Mouse (Mus musculus) neural tube, embryonic 14.5 days (tissue): ENCODE results near the gene Ccdc157. TPM values are rescaled to one million over a fixed set of nuclear protein-coding genes. Genes with fewer than 3 reads are reported as not detected.
"Not testable (repeated sequence)": the region's sequence is repeated elsewhere in the genome, so short reads cannot be mapped to it uniquely, and the experiment has no call there.

Experiments used
- ATAC-seq: fragments of 200-750 bp; cut with Nextera tagmentation; 2 replicates; pipeline ENCODE4 v1.8.0; 2017; ENCODE audit warnings: low read depth, mild to moderate bottlenecking, moderate TSS enrichment, moderate library complexity
- H3K27ac ChIP-seq: fragments of 300-500 bp; sonication (generic); 2 replicates; pipeline ENCODE4 v1.5.1; 2014; ENCODE audit warnings: low read depth, mild to moderate bottlenecking, control low read depth, low read length, moderate library complexity, mixed read lengths
- H3K27me3 ChIP-seq: fragments of 300-500 bp; sonication (generic); 2 replicates; pipeline ENCODE4 v1.6.1; 2014; ENCODE audit warnings: low read length; ENCODE audit not compliant: control insufficient read depth, insufficient read depth
- H3K36me3 ChIP-seq: fragments of 300-500 bp; sonication (generic); 2 replicates; pipeline ENCODE4 v1.6.1; 2014; ENCODE audit warnings: low read length, mixed read lengths; ENCODE audit not compliant: control insufficient read depth, insufficient read depth
- H3K4me1 ChIP-seq: fragments of 300-500 bp; sonication (generic); 2 replicates; pipeline ENCODE4 v1.6.1; 2014; ENCODE audit warnings: low read length; ENCODE audit not compliant: control insufficient read depth, insufficient read depth
- H3K4me2 ChIP-seq: fragments of 300-500 bp; sonication (generic); 2 replicates; pipeline ENCODE4 v1.6.1; 2014; ENCODE audit warnings: mild to moderate bottlenecking, low read depth, low read length, control low read depth
- H3K4me3 ChIP-seq: fragments of 300-500 bp; sonication (generic); 2 replicates; pipeline ENCODE4 v1.5.1; 2014; ENCODE audit warnings: low read depth, low read length, control low read depth, mixed read lengths
- H3K9ac ChIP-seq: fragments of 300-500 bp; sonication (generic); replicated peaks from 2 replicates; pipeline ENCODE4 v1.6.1; 2014; ENCODE audit warnings: low read depth, mild to moderate bottlenecking, control low read depth, low read length, mixed read lengths
- H3K9me3 ChIP-seq: fragments of 300-500 bp; sonication (generic); 2 replicates; pipeline ENCODE4 v1.6.1; 2016; ENCODE audit warnings: low read length; ENCODE audit not compliant: control insufficient read depth
- WGBS: fragments of 180-500 bp; shearing (Covaris S2); extraction: QIAGEN DNeasy Blood & Tissue Kit; methylation state at CpG from one replicate; pipeline ENCODE4 v1.1.7; 2014; 5-methylcytosine and 5-hydroxymethylcytosine counted together
- polyA plus RNA-seq: library from polyadenylated mRNA; unstranded; fragments of >200 nt; fragmentation: Nextera tagmentation; extraction: Ambion mirVana; gene quantifications from 2 replicates; pipeline ENCODE4 v1.2.1, GENCODE M21; 2014

Ccdc157 gene
- polyA plus RNA-seq, 1 experiment from 2014 or later = 5.8 TPM

DNA sequence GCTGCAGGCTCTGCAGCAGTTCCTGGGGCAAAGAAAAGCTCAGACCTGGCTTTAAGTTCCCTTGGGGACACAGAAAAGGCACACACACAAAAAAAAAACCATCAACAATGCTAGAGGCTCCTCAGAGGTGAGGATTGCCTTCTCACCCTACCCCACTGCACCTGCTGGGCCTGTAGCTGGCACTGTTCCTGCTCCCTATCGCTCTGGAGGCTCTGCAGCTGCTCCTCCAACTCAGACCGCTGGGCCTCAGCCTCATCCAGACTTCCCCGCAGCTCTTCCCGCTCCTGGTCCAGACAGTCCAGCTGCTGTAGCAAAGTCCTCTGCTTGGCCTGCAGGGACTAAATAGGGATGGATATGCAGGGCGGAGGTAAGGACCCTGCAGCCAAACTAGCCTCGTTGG, 13.7 kb downstream of the Ccdc157 start:
- H3K4me1 ChIP-seq = no peaks in the 10 kb centered on the region
- H3K9me3 ChIP-seq = no peaks in the 10 kb centered on the region
- H3K4me2 ChIP-seq = no peak overlapping the region
- no peak overlapping the region for H3K27ac ChIP-seq
- H3K27me3 ChIP-seq = no peaks in the 10 kb centered on the region
- peaks cover 26% of the 10 kb centered on the region for H3K36me3 ChIP-seq
- no peak overlapping the region for H3K9ac ChIP-seq
- ATAC-seq = no peak
- 84% methylated on average over 6 of the region's 6 CpGs for WGBS
- H3K4me3 ChIP-seq = no peak overlapping the region

DNA sequence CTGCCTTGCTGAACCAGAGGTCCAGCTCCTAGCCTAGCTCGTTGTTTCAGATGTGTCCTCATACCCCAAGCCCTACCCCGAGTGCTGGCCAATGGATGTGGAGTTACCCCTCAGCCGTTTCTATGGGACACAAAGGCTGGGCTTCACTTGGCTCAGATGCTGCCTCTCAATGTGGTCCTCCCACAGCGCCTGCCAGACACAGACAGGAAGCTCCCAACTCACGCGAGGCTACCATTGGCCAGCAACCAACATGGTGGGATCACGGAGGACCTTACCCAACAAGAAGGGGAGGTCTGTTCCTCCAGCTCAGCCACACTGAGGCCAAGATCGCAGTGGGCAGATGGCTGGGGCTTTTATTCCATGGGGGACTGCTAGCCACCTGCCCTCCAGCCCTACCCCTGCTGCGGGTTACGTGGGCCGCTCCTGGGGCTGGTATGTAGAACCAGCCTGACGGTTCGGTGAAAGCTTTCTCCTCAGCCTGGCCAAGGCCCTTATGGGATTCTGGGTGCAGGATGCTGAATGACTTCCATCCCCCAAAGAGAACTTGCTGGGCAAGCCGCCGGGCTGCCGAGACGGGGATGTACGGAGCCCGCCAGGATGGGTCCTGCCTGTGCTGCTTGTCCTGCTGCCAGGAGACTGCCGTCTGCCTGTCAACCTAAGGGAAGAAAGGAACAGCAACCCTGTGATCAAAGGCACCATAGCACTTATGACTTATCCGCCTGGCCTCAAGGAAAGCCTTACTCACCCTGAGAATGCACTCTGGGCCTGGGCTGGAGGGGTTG, 16.6 kb downstream of the Ccdc157 start:
- Histone ChIP-seq H3K4me1 (no peaks in the 10 kb centered on the region), H3K4me2 (no peak overlapping the region), H3K36me3 (peaks cover 48% of the 10 kb centered on the region), H3K9me3 (no peaks in the 10 kb centered on the region), H3K27ac (no peak overlapping the region), H3K4me3 (no peak overlapping the region), H3K9ac (no peak overlapping the region), H3K27me3 (no peaks in the 10 kb centered on the region)
- ATAC-seq = no peak
- WGBS = 87% methylated on average over 21 of the region's 21 CpGs

DNA sequence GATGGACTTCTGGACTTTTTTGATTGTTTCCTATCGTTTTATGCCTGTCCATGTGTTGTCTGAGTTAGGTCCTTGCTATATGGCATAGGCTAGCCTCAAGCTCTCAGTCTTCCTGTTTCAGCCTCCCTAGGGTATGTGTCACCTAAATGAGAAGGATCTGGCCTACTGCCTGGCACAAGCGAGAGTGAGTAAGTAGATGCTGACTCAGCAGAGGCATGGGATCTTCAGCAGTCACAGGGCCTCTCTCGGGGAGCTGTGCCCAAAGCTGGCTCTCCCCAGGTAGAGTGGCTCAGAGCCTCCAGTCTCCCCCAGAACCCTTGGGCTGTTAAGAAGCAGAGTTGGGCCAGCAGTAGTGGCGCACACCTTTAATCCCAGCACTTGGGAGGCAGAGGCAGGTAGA, 17.7 kb downstream of the Ccdc157 start:
- peaks cover under 1% of the 10 kb centered on the region for H3K4me1 ChIP-seq
- H3K4me2 ChIP-seq = no peak overlapping the region
- H3K9me3 ChIP-seq = no peaks in the 10 kb centered on the region
- no peak for ATAC-seq
- H3K36me3 ChIP-seq = peaks cover 50% of the 10 kb centered on the region
- H3K27me3 ChIP-seq = no peaks in the 10 kb centered on the region
- 0 out of 2 replicates have a peak overlapping the region, but pooled peaks have one; percentile 7 for H3K9ac ChIP-seq
- no peak overlapping the region for H3K27ac ChIP-seq
- WGBS = 93% methylated on average over 4 of the region's 4 CpGs
- H3K4me3 ChIP-seq = no peak overlapping the region

DNA sequence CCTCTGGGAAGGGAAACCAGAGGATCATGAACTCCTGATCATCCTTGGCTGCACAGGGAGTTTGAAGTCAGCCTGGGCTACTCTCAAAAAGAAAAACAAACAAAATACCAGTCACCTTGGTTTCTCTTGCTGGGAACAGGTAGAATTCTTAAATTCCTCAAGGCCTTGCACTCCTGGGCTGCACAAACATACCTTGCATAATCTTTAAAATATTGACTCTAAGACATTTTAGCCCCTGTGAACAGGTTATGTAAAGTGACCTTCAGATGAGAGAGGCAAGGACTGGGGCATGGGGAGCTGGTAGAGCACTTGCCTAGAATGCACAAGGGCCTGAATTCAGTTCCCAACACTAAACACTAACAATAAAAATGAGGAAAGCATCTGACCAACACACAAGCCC, 18.6 kb downstream of the Ccdc157 start:
- peaks cover 7% of the 10 kb centered on the region for H3K4me1 ChIP-seq
- no peaks in the 10 kb centered on the region for H3K27me3 ChIP-seq
- no peaks in the 10 kb centered on the region for H3K9me3 ChIP-seq
- no peak overlapping the region for H3K9ac ChIP-seq
- H3K27ac ChIP-seq = no peak overlapping the region
- peaks cover 50% of the 10 kb centered on the region for H3K36me3 ChIP-seq
- H3K4me3 ChIP-seq = no peak overlapping the region
- ATAC-seq = no peak
- H3K4me2 ChIP-seq = no peak overlapping the region

DNA sequence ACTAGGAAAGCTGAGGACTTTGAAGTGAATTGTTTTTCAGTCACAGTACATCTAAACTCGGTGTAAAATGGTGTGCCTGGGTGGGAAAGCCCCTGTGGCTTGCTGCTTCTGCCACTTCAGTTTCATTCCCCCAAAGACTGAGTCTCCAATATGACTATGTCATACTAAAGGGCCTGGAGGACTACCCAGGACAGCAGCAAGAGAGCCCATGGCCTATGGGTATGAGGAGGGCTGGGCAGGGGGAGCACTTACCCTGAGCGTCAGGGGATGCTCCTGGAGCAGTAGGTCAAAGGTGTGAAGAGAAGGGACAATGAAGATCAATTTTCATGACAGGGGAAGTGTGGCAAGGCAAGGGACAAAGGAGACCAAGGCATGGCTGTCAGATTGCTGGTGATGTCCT, 21.1 kb downstream of the Ccdc157 start:
- H3K4me1 ChIP-seq = peaks cover 19% of the 10 kb centered on the region
- no peak overlapping the region for H3K27ac ChIP-seq
- no peaks in the 10 kb centered on the region for H3K27me3 ChIP-seq
- no peak overlapping the region for H3K4me3 ChIP-seq
- peaks cover 48% of the 10 kb centered on the region for H3K36me3 ChIP-seq
- H3K9ac ChIP-seq = no peak overlapping the region
- WGBS = 43% methylated on average over 2 of the region's 2 CpGs
- H3K9me3 ChIP-seq = no peaks in the 10 kb centered on the region
- no peak for ATAC-seq
- H3K4me2 ChIP-seq = no peak overlapping the region

DNA sequence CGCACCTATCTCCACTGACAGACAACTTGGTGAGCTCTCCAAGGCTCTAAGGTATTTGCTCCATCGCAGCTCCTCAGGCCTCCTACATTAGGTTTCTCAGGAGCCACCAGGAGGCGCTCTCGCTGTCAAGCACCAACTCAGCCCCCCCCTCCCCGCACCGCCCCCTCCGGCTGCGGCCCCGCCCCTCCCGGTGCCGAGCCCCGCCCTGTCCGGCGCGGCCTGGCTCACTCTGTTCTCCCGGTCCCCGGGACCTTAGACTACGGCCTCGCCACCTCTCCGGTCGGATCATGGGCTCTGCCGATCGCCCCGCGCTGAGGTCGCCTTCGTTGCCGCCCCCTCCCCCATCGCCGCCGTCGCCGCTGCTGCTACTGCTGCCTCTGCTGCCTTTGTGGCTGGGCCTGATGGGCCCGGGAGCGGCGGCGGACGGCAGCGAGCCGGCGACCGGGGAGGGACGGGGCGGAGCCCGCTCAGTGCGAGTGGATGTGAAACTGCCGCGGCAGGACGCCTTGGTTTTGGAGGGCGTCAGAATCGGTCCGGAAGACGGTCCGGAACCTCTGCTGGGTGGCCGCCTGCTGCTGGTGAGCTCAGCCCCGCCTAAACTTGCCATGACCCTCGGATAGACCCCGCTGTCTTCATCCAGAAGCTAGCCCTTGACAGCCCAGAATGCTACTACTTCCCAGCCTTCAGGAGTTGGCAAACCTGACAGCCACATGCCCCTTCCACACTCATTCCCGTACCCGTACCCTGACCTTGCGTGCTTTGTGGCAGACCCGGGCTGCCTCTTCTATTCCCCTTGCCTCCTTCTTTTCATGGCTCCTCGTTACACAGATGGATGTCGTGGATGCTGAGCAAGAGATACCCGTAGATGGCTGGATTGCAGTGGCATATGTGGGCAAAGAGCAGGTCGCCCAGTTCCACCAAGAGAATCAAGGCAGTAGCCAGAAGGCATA, 24.8 kb downstream of the Ccdc157 start, which contains the start of gene Rnf215:
Gene Rnf215 (plus strand): TSS at position 217 of the 950 bp plus-strand sequence.
- Histone ChIP-seq H3K4me1 (peaks cover 19% of the 10 kb centered on the region), H3K27me3 (no peaks in the 10 kb centered on the region), H3K4me2 (peak within 1 kb of the TSS; percentile 66), H3K9ac (peak within 1 kb of the TSS; percentile 98), H3K9me3 (no peaks in the 10 kb centered on the region), H3K27ac (peak within 1 kb of the TSS; percentile 92), H3K36me3 (peaks cover 13% of the 10 kb centered on the region), H3K4me3 (peak within 1 kb of the TSS; percentile 93)
- WGBS = 2% methylated on average over 63 of the region's 66 CpGs
- ATAC-seq = peak; percentile 90

DNA sequence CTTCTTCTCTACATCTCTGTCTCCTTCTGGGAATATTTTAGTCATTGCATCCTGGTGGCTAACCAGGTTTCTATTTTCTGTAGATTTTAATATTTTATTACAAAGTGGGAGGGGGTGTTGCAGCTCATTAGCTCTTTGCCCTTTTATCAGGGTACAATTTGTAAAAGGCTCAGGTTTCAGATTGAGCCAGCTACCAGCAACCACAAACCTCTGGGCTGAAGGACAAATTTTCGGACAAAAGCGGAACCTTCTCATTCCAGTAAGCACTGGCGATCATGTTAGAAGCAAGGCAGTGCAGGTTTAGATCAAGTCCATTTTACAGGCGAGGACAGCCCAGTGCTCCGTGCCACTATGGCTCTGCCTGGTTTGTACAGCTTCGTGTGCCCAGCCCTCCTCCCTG, 25.7 kb downstream of the Ccdc157 start:
- peaks cover 5% of the 10 kb centered on the region; the same call in 1 of the 2 replicates for H3K36me3 ChIP-seq
- WGBS = 65% methylated on average over 6 of the region's 6 CpGs
- no peak; the same call in 1 of the 2 replicates for ATAC-seq
- no peak overlapping the region for H3K27ac ChIP-seq
- H3K4me1 ChIP-seq = peaks cover 19% of the 10 kb centered on the region
- H3K4me2 ChIP-seq = peak overlapping the region; percentile 66; the same call in 1 of the 2 replicates
- no peaks in the 10 kb centered on the region for H3K9me3 ChIP-seq
- H3K27me3 ChIP-seq = no peaks in the 10 kb centered on the region
- H3K4me3 ChIP-seq = no peak overlapping the region
- no peak overlapping the region for H3K9ac ChIP-seq

DNA sequence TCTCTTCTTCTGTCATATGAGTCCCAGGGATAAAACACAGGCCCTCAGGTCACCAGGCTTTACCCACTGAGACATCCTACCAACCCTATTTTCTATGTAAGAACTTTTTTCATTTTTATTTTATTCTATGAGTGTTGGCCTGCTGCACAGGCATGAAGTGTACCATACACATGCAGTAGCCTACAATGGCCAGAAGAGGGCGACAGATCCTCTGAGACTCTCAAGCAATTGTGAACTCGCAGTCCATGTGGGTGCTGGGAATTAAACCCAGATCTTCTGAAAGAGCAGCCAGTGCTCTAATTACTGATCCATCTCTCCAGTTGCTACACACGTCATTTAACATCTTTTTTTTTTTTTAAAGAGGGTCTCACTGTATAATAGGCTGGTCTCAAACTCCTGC, 26.6 kb downstream of the Ccdc157 start:
- H3K4me3 ChIP-seq = no peak overlapping the region
- peaks cover 19% of the 10 kb centered on the region for H3K4me1 ChIP-seq
- H3K27ac ChIP-seq = no peak overlapping the region
- 0 out of 2 replicates have a peak, but pooled peaks cover 3% of the 10 kb centered on the region for H3K36me3 ChIP-seq
- H3K9ac ChIP-seq = no peak overlapping the region
- ATAC-seq = no peak
- 55% methylated on average over 3 of the region's 3 CpGs for WGBS
- no peak overlapping the region for H3K4me2 ChIP-seq
- H3K27me3 ChIP-seq = no peaks in the 10 kb centered on the region
- H3K9me3 ChIP-seq = no peaks in the 10 kb centered on the region

DNA sequence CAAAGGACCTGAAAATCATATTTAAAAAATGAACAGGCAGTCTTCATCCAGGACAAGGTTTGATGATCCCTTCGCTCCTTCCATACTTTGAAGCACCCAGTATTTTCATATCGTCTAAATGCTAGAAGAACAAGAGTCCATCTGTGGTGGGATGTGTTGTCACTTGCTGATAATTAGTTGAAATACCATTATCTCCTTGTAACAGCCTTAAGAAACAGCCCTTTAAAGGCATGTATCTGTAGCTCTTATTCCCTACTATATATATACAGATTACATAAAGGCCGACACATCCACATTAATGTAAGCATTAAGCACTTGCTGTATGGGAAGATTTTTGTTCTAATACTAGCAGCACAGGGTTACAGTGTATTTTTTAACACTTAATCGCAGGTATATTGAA, 31.6 kb downstream of the Ccdc157 start:
- H3K4me1 ChIP-seq, H3K27ac ChIP-seq, ATAC-seq, H3K36me3 ChIP-seq, H3K9me3 ChIP-seq, H3K27me3 ChIP-seq, H3K9ac ChIP-seq, H3K4me3 ChIP-seq, H3K4me2 ChIP-seq: not testable (repeated sequence)
- WGBS = 95% methylated on average over 4 of the region's 4 CpGs
